Mouse (Mus musculus): ENCODE results near the gene Hdac4. TPM values are rescaled to one million over a fixed set of nuclear protein-coding genes. Genes with fewer than 3 reads are reported as not detected.

Gene Hdac4
- polyA plus RNA-seq, 1 experiment from 2014 or later, result 3.3 TPM

DNA sequence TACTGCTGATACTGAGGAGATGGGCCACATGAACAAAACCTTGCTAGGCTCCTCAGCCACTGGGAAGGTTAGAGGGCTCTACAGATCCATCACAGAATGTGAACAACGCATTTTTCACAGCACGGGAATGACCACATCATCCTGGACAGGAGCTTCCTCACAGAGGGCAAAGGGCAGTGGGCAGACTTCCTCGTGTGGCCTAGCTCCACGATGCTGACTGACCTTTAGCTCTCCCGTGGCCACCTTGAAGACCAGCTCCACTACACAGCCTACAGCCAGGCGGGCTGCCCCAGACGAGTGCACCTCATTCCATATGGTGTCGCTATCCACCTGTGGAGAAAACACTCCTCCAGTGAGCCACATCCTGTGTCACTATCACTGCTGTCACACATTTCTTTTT lies 234.3 kb downstream of the Hdac4 start:
- WGBS (ENCODE audit: insufficient replicate concordance), result 53% methylated on average over 8 of the region's 8 CpGs
- H3K27me3 ChIP-seq, result no peaks in the 10 kb centered on the region
- ATAC-seq (ENCODE audit: insufficient read depth), result no peak
- H3K4me1 ChIP-seq (replicated peaks), result no peaks in the 10 kb centered on the region
- no peak overlapping the region for H3K4me3 ChIP-seq (replicated peaks)
- H3K9ac ChIP-seq, result no peak overlapping the region
- no peak overlapping the region for H3K4me2 ChIP-seq
- 0 out of 2 replicates have a peak, but pooled peaks cover 5% of the 10 kb centered on the region for H3K36me3 ChIP-seq (replicated peaks)
- H3K9me3 ChIP-seq (replicated peaks), result no peaks in the 10 kb centered on the region
- no peak overlapping the region for H3K27ac ChIP-seq (replicated peaks)

DNA sequence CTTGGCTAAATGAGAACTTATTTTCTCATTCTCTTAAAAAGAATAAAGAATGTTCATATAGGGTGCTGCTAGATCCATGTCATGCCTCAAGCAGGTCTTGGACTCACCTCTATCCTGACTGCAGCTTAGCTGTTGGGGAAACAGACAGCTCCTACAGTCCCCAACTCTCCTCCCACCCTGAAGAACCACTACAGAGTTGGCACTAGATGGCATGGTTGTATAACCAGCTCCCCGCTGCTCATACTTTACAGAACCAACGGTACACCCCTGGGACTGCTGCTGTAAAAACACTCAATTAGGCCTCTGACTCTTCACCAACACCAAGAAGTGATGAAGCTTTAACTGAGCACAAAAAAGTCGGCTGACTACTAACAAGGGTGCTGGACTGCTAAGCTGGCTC lies 235.6 kb downstream of the Hdac4 start:
- WGBS (ENCODE audit: insufficient replicate concordance), result 70% methylated on average over 3 of the region's 3 CpGs
- Histone ChIP-seq H3K27ac (replicated peaks) (no peak overlapping the region), H3K4me3 (replicated peaks) (no peak overlapping the region), H3K4me2 (no peak overlapping the region), H3K9me3 (replicated peaks) (no peaks in the 10 kb centered on the region), H3K36me3 (replicated peaks) (0 out of 2 replicates have a peak, but pooled peaks cover 5% of the 10 kb centered on the region), H3K4me1 (replicated peaks) (no peaks in the 10 kb centered on the region), H3K27me3 (no peaks in the 10 kb centered on the region), H3K9ac (no peak overlapping the region)
- ATAC-seq (ENCODE audit: insufficient read depth), result no peak

DNA sequence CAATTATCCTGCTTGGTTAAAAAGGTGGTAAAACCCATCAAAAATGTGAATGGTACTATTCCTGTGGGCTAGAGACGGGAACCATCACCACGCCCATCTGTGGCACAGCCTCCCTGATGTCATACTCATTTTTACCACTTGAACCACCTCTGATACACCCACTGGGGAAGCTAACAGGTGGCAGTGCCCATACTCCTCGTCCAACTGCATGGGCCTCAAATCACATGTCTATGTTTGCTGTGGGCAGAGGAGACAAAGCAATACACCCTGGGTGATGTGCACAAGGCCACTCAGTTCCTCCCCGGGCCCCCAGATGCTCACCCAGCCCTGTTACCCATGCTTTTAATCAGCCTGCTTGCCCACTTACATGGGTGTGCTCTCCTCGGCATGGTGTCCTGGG lies 236.5 kb downstream of the Hdac4 start:
- H3K4me2 ChIP-seq, result no peak overlapping the region
- no peak overlapping the region for H3K27ac ChIP-seq (replicated peaks)
- H3K9me3 ChIP-seq (replicated peaks), result no peaks in the 10 kb centered on the region
- H3K4me3 ChIP-seq (replicated peaks), result no peak overlapping the region
- no peak overlapping the region for H3K9ac ChIP-seq
- no peak for ATAC-seq (ENCODE audit: insufficient read depth)
- no peaks in the 10 kb centered on the region for H3K4me1 ChIP-seq (replicated peaks)
- 0 out of 2 replicates have a peak, but pooled peaks cover 5% of the 10 kb centered on the region for H3K36me3 ChIP-seq (replicated peaks)
- H3K27me3 ChIP-seq, result no peaks in the 10 kb centered on the region
- 61% methylated on average over 5 of the region's 5 CpGs for WGBS (ENCODE audit: insufficient replicate concordance)

DNA sequence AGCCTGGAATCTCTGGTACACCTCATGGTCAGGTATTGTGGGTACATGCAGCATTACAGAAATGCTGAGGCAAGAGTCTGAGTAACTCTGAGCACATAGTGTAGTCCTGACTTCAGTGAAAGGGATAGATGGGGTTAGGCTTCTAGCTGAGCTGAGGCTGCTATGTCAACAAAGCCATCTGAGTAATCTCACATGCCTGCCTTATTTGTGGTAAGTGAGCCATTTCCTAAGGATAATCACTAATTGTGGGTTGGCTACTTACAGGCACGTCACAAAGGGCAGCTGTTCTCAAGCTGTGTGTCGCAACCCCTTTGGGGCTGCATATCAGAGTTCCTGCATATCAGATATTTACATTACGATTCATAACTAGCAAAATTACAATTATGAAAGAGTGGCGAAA lies 239.3 kb downstream of the Hdac4 start:
- Histone ChIP-seq H3K4me2 (no peak overlapping the region), H3K27ac (replicated peaks) (no peak overlapping the region), H3K4me3 (replicated peaks) (no peak overlapping the region), H3K27me3 (no peaks in the 10 kb centered on the region), H3K36me3 (replicated peaks) (peaks cover 12% of the 10 kb centered on the region; the same call in 1 of the 2 replicates), H3K9me3 (replicated peaks) (no peaks in the 10 kb centered on the region), H3K9ac (no peak overlapping the region), H3K4me1 (replicated peaks) (no peaks in the 10 kb centered on the region)
- ATAC-seq (ENCODE audit: insufficient read depth), result no peak
- WGBS (ENCODE audit: insufficient replicate concordance), result 62% methylated on average over 4 of the region's 4 CpGs

DNA sequence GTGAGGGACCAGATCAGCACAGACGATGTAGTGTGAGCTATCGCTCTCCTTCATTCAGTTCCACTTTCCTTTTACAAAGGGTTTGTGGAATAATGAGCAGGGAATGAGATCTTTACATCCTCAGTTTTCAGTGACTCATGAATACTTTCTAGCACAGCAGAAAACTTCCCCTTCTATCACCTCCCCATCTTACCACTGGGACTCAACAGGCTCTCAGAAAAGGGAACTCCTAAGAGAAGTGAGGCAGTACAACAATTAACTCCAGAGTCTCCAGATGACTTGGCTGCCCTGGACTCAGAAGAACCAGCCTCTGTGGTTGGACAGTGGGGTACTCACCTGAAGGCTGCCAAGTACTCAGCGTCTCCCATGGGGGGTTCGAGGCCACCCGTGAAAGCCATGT lies 240.5 kb downstream of the Hdac4 start:
- ATAC-seq (ENCODE audit: insufficient read depth), result no peak
- Histone ChIP-seq H3K36me3 (replicated peaks) (peaks cover 9% of the 10 kb centered on the region; the same call in 1 of the 2 replicates), H3K4me2 (no peak overlapping the region), H3K9ac (no peak overlapping the region), H3K27me3 (no peaks in the 10 kb centered on the region), H3K9me3 (replicated peaks) (no peaks in the 10 kb centered on the region), H3K4me1 (replicated peaks) (no peaks in the 10 kb centered on the region), H3K27ac (replicated peaks) (no peak overlapping the region), H3K4me3 (replicated peaks) (no peak overlapping the region)
- WGBS (ENCODE audit: insufficient replicate concordance), result 68% methylated on average over 5 of the region's 5 CpGs

DNA sequence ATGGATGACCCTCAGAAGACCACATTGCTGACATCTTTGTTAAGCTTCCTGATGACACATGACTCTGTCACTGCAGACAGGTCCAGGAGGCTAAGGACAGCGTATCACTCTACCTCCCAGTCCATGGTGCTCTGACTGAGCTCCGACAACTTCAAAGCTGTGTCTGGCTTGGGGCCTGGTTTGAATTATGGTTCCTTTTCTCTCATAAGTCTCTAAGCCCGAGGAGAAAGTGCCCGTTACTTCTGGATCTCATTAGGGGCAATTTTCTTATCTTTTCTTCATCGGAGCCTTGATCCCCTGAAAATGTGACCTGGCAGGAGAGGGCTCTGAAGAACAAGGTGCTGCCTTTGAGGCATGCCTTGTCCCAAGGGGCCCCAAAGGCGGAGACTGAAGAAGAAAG lies 242.6 kb downstream of the Hdac4 start:
- Histone ChIP-seq H3K9me3 (replicated peaks) (no peaks in the 10 kb centered on the region), H3K36me3 (replicated peaks) (peaks cover 9% of the 10 kb centered on the region; the same call in 1 of the 2 replicates), H3K4me1 (replicated peaks) (no peaks in the 10 kb centered on the region), H3K4me3 (replicated peaks) (no peak overlapping the region), H3K27me3 (no peaks in the 10 kb centered on the region), H3K4me2 (no peak overlapping the region), H3K27ac (replicated peaks) (no peak overlapping the region), H3K9ac (no peak overlapping the region)
- no peak for ATAC-seq (ENCODE audit: insufficient read depth)
- 71% methylated on average over 6 of the region's 6 CpGs for WGBS (ENCODE audit: insufficient replicate concordance)

DNA sequence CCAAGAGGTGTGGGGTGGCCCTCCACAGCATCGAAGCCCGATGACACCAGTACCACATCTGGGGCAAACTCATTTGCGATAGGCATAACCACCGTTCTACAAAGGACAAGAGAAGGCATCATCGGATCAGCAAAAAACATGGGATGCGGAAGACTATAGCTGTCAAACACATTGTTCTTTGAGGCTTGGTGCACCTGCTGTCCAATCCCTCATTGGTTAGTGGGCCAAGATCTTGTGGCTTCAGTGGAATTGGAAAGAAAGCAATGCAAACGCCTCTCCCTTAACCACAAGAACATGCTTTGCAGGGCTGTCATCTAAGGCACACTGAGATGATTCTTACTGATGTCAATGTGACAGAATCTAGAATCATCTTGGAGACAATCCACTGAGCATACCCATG lies 248.1 kb downstream of the Hdac4 start:
- Histone ChIP-seq H3K4me2 (no peak overlapping the region), H3K4me3 (replicated peaks) (no peak overlapping the region), H3K27me3 (no peaks in the 10 kb centered on the region), H3K36me3 (replicated peaks) (no peaks in the 10 kb centered on the region; the same call in 1 of the 2 replicates), H3K4me1 (replicated peaks) (no peaks in the 10 kb centered on the region), H3K27ac (replicated peaks) (no peak overlapping the region), H3K9me3 (replicated peaks) (no peaks in the 10 kb centered on the region), H3K9ac (no peak overlapping the region)
- ATAC-seq (ENCODE audit: insufficient read depth), result no peak
- 82% methylated on average over 7 of the region's 7 CpGs for WGBS (ENCODE audit: insufficient replicate concordance)

DNA sequence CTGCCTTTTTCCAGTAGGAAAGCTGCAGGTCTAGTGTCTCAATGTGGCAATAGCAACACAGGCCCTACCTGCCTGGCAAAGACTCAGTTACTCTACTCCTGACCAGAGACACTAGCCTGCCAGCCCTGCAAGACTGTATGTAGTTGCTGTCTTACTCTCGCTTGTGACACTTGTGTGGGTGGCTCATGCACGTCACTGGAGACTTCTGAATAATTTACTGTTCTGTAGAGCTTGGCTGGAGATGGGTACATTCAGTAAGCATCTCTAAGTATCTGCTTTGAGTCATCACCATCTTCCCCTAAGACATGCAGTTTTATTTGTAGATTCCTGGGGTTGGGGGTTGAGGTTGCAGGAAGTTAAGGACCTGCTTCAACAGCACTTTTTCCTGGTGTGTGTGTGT lies 252.9 kb downstream of the Hdac4 start:
- H3K27ac ChIP-seq (replicated peaks), result no peak overlapping the region
- H3K9ac ChIP-seq, result no peak overlapping the region
- H3K4me2 ChIP-seq, result no peak overlapping the region
- WGBS (ENCODE audit: insufficient replicate concordance), result 72% methylated on average over 2 of the region's 2 CpGs
- H3K36me3 ChIP-seq (replicated peaks), result no peaks in the 10 kb centered on the region
- no peaks in the 10 kb centered on the region for H3K9me3 ChIP-seq (replicated peaks)
- ATAC-seq (ENCODE audit: insufficient read depth), result no peak
- H3K27me3 ChIP-seq, result no peaks in the 10 kb centered on the region
- no peak overlapping the region for H3K4me3 ChIP-seq (replicated peaks)
- H3K4me1 ChIP-seq (replicated peaks), result no peaks in the 10 kb centered on the region

DNA sequence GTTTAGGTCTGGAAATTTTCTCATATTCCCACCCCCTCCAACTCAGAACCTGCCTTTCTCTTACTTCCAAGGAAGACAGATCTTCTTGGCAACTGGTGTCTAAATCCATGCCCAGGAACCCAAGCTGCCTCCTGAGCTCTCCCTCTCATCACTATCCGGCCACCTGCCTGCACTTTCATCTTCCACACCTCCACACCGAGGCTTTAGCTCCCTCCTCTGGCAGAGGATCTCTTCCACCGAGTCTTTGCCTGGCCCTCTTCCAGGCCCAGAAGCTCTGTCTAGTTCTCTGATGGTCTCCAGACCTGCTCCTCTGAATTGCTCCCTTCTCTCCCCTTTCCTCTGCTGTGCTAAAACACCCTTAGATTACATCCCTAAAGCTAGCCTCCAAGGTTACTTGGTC lies 253.5 kb downstream of the Hdac4 start:
- H3K4me1 ChIP-seq (replicated peaks), result no peaks in the 10 kb centered on the region
- no peak for ATAC-seq (ENCODE audit: insufficient read depth)
- no peak overlapping the region for H3K4me2 ChIP-seq
- H3K27ac ChIP-seq (replicated peaks), result no peak overlapping the region
- WGBS (ENCODE audit: insufficient replicate concordance), result 41% methylated on average over 3 of the region's 3 CpGs
- no peaks in the 10 kb centered on the region for H3K27me3 ChIP-seq
- no peaks in the 10 kb centered on the region for H3K9me3 ChIP-seq (replicated peaks)
- no peak overlapping the region for H3K4me3 ChIP-seq (replicated peaks)
- no peaks in the 10 kb centered on the region for H3K36me3 ChIP-seq (replicated peaks)
- H3K9ac ChIP-seq, result no peak overlapping the region

DNA sequence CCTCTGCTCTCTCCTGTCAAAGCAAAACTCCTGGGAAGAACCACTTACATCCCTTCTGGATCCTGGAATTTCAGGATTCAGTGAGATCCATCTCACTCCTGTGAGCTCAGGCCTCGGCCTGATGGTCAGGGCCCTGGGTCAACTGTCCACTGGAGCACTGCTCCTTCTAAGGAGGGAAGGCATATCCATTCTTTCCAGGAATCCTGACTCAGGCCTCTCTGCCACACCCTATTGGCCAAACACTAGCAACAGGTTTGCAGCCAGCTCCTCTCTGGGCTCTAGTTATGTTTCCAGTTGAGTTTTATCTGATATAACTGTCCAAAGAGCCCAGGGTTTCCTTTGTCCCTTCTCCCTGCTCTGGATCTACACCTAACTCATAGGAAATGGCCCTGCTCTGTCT lies 254.4 kb downstream of the Hdac4 start:
- WGBS (ENCODE audit: insufficient replicate concordance), result 80% methylated on average over 1 of the region's 1 CpGs
- H3K9me3 ChIP-seq (replicated peaks), result no peaks in the 10 kb centered on the region
- H3K4me1 ChIP-seq (replicated peaks), result no peaks in the 10 kb centered on the region
- no peak overlapping the region for H3K4me2 ChIP-seq
- H3K36me3 ChIP-seq (replicated peaks), result no peaks in the 10 kb centered on the region
- no peaks in the 10 kb centered on the region for H3K27me3 ChIP-seq
- no peak overlapping the region for H3K27ac ChIP-seq (replicated peaks)
- no peak overlapping the region for H3K4me3 ChIP-seq (replicated peaks)
- no peak for ATAC-seq (ENCODE audit: insufficient read depth)
- H3K9ac ChIP-seq, result no peak overlapping the region

DNA sequence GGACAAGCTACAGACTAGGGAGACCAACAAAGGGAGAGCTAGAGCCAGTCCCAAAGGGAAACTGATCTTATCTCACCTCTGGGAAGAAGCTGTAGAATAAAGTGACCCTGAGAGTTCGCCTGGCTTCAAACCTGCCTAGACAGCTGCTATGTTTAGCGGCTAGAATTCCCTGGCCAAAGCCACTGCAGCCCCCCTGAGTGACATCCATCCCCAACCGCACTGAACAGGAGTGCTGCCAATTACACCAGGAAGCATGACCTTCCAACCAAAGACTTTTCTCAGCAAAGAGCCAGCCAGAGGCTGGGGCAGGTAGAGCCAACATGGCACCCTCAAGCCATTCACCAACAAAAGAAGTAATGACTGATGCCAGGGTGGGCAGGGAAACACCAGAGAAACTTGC lies 260.3 kb downstream of the Hdac4 start:
- peaks cover 5% of the 10 kb centered on the region; the same call in 1 of the 2 replicates for H3K36me3 ChIP-seq (replicated peaks)
- H3K27ac ChIP-seq (replicated peaks), result no peak overlapping the region
- H3K9ac ChIP-seq, result no peak overlapping the region
- no peak for ATAC-seq (ENCODE audit: insufficient read depth)
- H3K4me3 ChIP-seq (replicated peaks), result no peak overlapping the region
- H3K4me2 ChIP-seq, result no peak overlapping the region
- 73% methylated on average over 3 of the region's 3 CpGs for whole genome bisulfite sequencing (ENCODE audit: insufficient replicate concordance)
- no peaks in the 10 kb centered on the region for H3K27me3 ChIP-seq
- no peaks in the 10 kb centered on the region for H3K9me3 ChIP-seq (replicated peaks)
- H3K4me1 ChIP-seq (replicated peaks), result no peaks in the 10 kb centered on the region

DNA sequence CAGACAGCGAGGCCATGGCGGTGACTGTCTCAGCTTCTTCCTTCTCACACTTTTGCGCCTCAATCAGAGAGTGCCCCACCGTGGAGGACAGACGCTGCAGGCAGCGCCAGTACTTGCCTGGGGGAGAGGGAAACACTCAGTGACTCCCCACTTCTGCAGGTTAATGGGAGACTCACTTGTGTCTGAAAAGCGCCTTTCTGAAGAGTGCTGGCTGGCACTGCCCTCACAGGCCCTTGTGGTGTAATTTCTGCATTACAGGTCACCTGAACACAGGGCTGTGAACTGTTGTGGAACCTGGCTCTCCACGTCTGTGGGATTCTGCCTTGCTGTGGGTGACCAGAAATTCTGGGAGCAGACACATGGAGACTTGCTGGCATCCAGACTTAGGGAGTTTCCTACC lies 261.8 kb downstream of the Hdac4 start:
- H3K27me3 ChIP-seq, result no peaks in the 10 kb centered on the region
- WGBS (ENCODE audit: insufficient replicate concordance), result 78% methylated on average over 8 of the region's 8 CpGs
- no peak overlapping the region for H3K27ac ChIP-seq (replicated peaks)
- H3K9me3 ChIP-seq (replicated peaks), result no peaks in the 10 kb centered on the region
- H3K4me2 ChIP-seq, result no peak overlapping the region
- peaks cover 5% of the 10 kb centered on the region; the same call in 1 of the 2 replicates for H3K36me3 ChIP-seq (replicated peaks)
- no peaks in the 10 kb centered on the region for H3K4me1 ChIP-seq (replicated peaks)
- H3K4me3 ChIP-seq (replicated peaks), result no peak overlapping the region
- no peak for ATAC-seq (ENCODE audit: insufficient read depth)
- no peak overlapping the region for H3K9ac ChIP-seq

Data from liver, embryonic 15.5 days (tissue).